Mouse (Mus musculus): ENCODE measurements around the gene Nip7. TPM values are rescaled to one million over a fixed set of nuclear protein-coding genes. Genes with fewer than 3 reads are reported as not detected.

The Nip7 gene
- polyA plus RNA-seq (2014; fragmentation: Illumina TruSeq; extraction: RNeasy Lipid Tissue Mini Kit (QIAGEN cat#74804); ENCODE audit: low replicate concordance): 6.6 TPM

GRCm38 (mm10) chr8:107056076-107056972 is at the start of gene Nip7, which contains the start of gene Cog8:
Gene Nip7, plus strand, starts transcription at chr8:107056877.
Gene Cog8, minus strand, starts transcription at chr8:107056689.

GRCm38 (mm10) chr8:107030650-107031576 is 25.8 kb upstream of the Nip7 start, which contains the start of gene Vps4a:
Gene Vps4a, plus strand, starts transcription at chr8:107031222.

GRCm38 (mm10) chr8:107048061-107048941 is 8.4 kb upstream of the Nip7 start, which contains the start of gene Pdf:
Gene Pdf, minus strand, starts transcription at chr8:107048614.

GRCm38 (mm10) chr8:107065511-107066496 is 9.1 kb downstream of the Nip7 start, which contains the start of gene Tmed6:
Gene Tmed6, minus strand, starts transcription at chr8:107065644.

GRCm38 (mm10) chr8:107096366-107097036 is 39.8 kb downstream of the Nip7 start, which contains the start of gene Terf2:
Gene Terf2, minus strand, starts transcription at chr8:107096547.

Other genes with a start within 250 kb of the Nip7 start
- 0.41 TPM for gene Has3, start 186.6 kb upstream of the Nip7 start, polyA plus RNA-seq (2014; fragmentation: Illumina TruSeq; extraction: RNeasy Lipid Tissue Mini Kit (QIAGEN cat#74804); ENCODE audit: low replicate concordance)
- 11.0 TPM for gene Utp4, start 163.2 kb upstream of the Nip7 start, polyA plus RNA-seq (2014; fragmentation: Illumina TruSeq; extraction: RNeasy Lipid Tissue Mini Kit (QIAGEN cat#74804); ENCODE audit: low replicate concordance)
- gene Sntb2, start 121.1 kb upstream of the Nip7 start, polyA plus RNA-seq (2014; fragmentation: Illumina TruSeq; extraction: RNeasy Lipid Tissue Mini Kit (QIAGEN cat#74804); ENCODE audit: low replicate concordance): 8.1 TPM
- gene Vps4a, start 25.7 kb upstream of the Nip7 start, polyA plus RNA-seq (2014; fragmentation: Illumina TruSeq; extraction: RNeasy Lipid Tissue Mini Kit (QIAGEN cat#74804); ENCODE audit: low replicate concordance): 20.2 TPM
- gene Pdf, start 8.3 kb upstream of the Nip7 start, polyA plus RNA-seq (2014; fragmentation: Illumina TruSeq; extraction: RNeasy Lipid Tissue Mini Kit (QIAGEN cat#74804); ENCODE audit: low replicate concordance): 35.7 TPM
- gene Cog8, start 188 bp upstream of the Nip7 start, polyA plus RNA-seq (2014; fragmentation: Illumina TruSeq; extraction: RNeasy Lipid Tissue Mini Kit (QIAGEN cat#74804); ENCODE audit: low replicate concordance): 12.4 TPM
- 18.9 TPM for gene Tmed6, start 8.8 kb downstream of the Nip7 start, polyA plus RNA-seq (2014; fragmentation: Illumina TruSeq; extraction: RNeasy Lipid Tissue Mini Kit (QIAGEN cat#74804); ENCODE audit: low replicate concordance)
- gene Terf2, start 39.7 kb downstream of the Nip7 start, polyA plus RNA-seq (2014; fragmentation: Illumina TruSeq; extraction: RNeasy Lipid Tissue Mini Kit (QIAGEN cat#74804); ENCODE audit: low replicate concordance): 19.6 TPM
- gene Cyb5b, start 93.8 kb downstream of the Nip7 start, polyA plus RNA-seq (2014; fragmentation: Illumina TruSeq; extraction: RNeasy Lipid Tissue Mini Kit (QIAGEN cat#74804); ENCODE audit: low replicate concordance): 701 TPM
- 77.4 TPM for gene Nfat5, start 236.6 kb downstream of the Nip7 start, polyA plus RNA-seq (2014; fragmentation: Illumina TruSeq; extraction: RNeasy Lipid Tissue Mini Kit (QIAGEN cat#74804); ENCODE audit: low replicate concordance)